In genomic region chr12:84215758-84216440, GRCm38 (mm10) we compare ENCODE assay signal across 11 mouse cellular contexts. TPM values are rescaled to one million over a fixed set of nuclear protein-coding genes. Genes with fewer than 3 reads are reported as not detected.
A peak's percentile ranks its signal among the peaks of the same experiment; 100 is the strongest.
DNase-seq lines count a peak whose midpoint lies in the region; ATAC-seq and TF ChIP-seq lines count a peak whose summit lies in the region.
"Had no signal": no experiment of that assay in that cellular context is flagged by ENCODE, and none has a peak within 500 bp of the region (broad histone marks: within the 10 kb centered on the region; RNA-seq: fewer than 3 reads in every experiment).

No protein-coding gene starts in this region.

- no peak for ATAC-seq in lung, embryonic 15.5 days (ENCODE audit: borderline replicate concordance, extremely low read depth, low FRiP score, low TSS enrichment)
- no peak for ATAC-seq in embryonic facial prominence, embryonic 15.5 days (ENCODE audit: insufficient number of reproducible peaks, low FRiP score, low TSS enrichment, low read depth)
- ATAC-seq in intestine, embryonic 16.5 days: no peak
- ATAC-seq in liver, postnatal 0 days: no peak
- ATAC-seq: hindbrain, embryonic 16.5 days had no signal

- no peaks in the 10 kb centered on the region for H3K27me3 ChIP-seq in lung, embryonic 15.5 days
- no peaks in the 10 kb centered on the region for H3K27me3 ChIP-seq in embryonic facial prominence, embryonic 15.5 days
- no peaks in the 10 kb centered on the region for H3K27me3 ChIP-seq in intestine, embryonic 16.5 days (replicated peaks; ENCODE audit: control insufficient read depth, insufficient read depth, low read length)
- no peaks in the 10 kb centered on the region for H3K27me3 ChIP-seq in liver, postnatal 0 days (ENCODE audit: insufficient read depth, low read length)

- TF ChIP-seq CTCF in liver, postnatal 0 days (IDR thresholded peaks at IDR 0.05; ENCODE audit: low read depth): no peak

- peak overlapping the region; percentile 80; the same call in 1 of the 2 replicates for H3K4me2 ChIP-seq in lung, embryonic 15.5 days
- H3K4me2 ChIP-seq in embryonic facial prominence, embryonic 15.5 days (replicated peaks): no peak overlapping the region
- 0 out of 2 replicates have a peak overlapping the region, but pooled peaks have one; percentile 10 for H3K4me2 ChIP-seq in intestine, embryonic 16.5 days (ENCODE audit: low read depth, low read length)
- H3K4me2 ChIP-seq in liver, postnatal 0 days (ENCODE audit: low read depth, low read length): no peak overlapping the region; the same call in 1 of the 2 replicates

- no peaks in the 10 kb centered on the region for H3K9me3 ChIP-seq in lung, embryonic 15.5 days
- H3K9me3 ChIP-seq in embryonic facial prominence, embryonic 15.5 days (replicated peaks): no peaks in the 10 kb centered on the region
- no peaks in the 10 kb centered on the region for H3K9me3 ChIP-seq in intestine, embryonic 16.5 days (ENCODE audit: control insufficient read depth, low read length)
- no peaks in the 10 kb centered on the region for H3K9me3 ChIP-seq in liver, postnatal 0 days (ENCODE audit: low read length)

- DNase-seq in lung, adult 18-20 months: no peak
- no peak for DNase-seq in liver, postnatal 0 days
- no peak for DNase-seq in urinary bladder, postnatal 10 days (ENCODE audit: low spot score)
- no peak for DNase-seq in ovary, adult 18-20 months (ENCODE audit: low spot score)
- DNase-seq: cerebellum, adult 11 months; spleen, adult 18-20 months; thymus, postnatal 25 days had no signal

- 46% methylated on average over 11 of the region's 11 CpGs for WGBS in lung, embryonic 15.5 days
- 55% methylated on average over 10 of the region's 11 CpGs for WGBS in embryonic facial prominence, embryonic 15.5 days
- 44% methylated on average over 11 of the region's 11 CpGs for WGBS in intestine, embryonic 16.5 days
- 69% methylated on average over 11 of the region's 11 CpGs for WGBS in liver, postnatal 0 days (ENCODE audit: insufficient replicate concordance)

- no peak overlapping the region for H3K9ac ChIP-seq in lung, embryonic 15.5 days
- no peak overlapping the region for H3K9ac ChIP-seq in embryonic facial prominence, embryonic 15.5 days
- no peak overlapping the region for H3K9ac ChIP-seq in intestine, embryonic 16.5 days (ENCODE audit: low read depth, low read length)
- no peak overlapping the region for H3K9ac ChIP-seq in liver, postnatal 0 days (replicated peaks)

- peaks cover 61% of the 10 kb centered on the region for H3K4me1 ChIP-seq in lung, embryonic 15.5 days
- peaks cover 54% of the 10 kb centered on the region for H3K4me1 ChIP-seq in embryonic facial prominence, embryonic 15.5 days
- peaks cover 49% of the 10 kb centered on the region for H3K4me1 ChIP-seq in intestine, embryonic 16.5 days (ENCODE audit: control insufficient read depth, insufficient read depth, low read length)
- peaks cover 54% of the 10 kb centered on the region for H3K4me1 ChIP-seq in liver, postnatal 0 days (ENCODE audit: insufficient read depth)

- H3K4me3 ChIP-seq in lung, embryonic 15.5 days: no peak overlapping the region
- H3K4me3 ChIP-seq in embryonic facial prominence, embryonic 15.5 days (replicated peaks): no peak overlapping the region
- H3K4me3 ChIP-seq in intestine, embryonic 16.5 days (ENCODE audit: low read length): no peak overlapping the region
- no peak overlapping the region for H3K4me3 ChIP-seq in liver, postnatal 0 days (ENCODE audit: low read depth, low read length)

- H3K27ac ChIP-seq in lung, embryonic 15.5 days: peak overlapping the region; percentile 70
- H3K27ac ChIP-seq in embryonic facial prominence, embryonic 15.5 days (replicated peaks): peak overlapping the region; percentile 74
- 0 out of 2 replicates have a peak overlapping the region, but pooled peaks have one; percentile 43 for H3K27ac ChIP-seq in intestine, embryonic 16.5 days (ENCODE audit: low read length)
- H3K27ac ChIP-seq in liver, postnatal 0 days (ENCODE audit: low read depth): 0 out of 2 replicates have a peak overlapping the region, but pooled peaks have one; percentile 16

- H3K36me3 ChIP-seq in lung, embryonic 15.5 days: no peaks in the 10 kb centered on the region
- H3K36me3 ChIP-seq in embryonic facial prominence, embryonic 15.5 days: no peaks in the 10 kb centered on the region
- no peaks in the 10 kb centered on the region for H3K36me3 ChIP-seq in intestine, embryonic 16.5 days (ENCODE audit: control insufficient read depth, insufficient read depth, low read length)
- peaks cover 21% of the 10 kb centered on the region for H3K36me3 ChIP-seq in liver, postnatal 0 days (replicated peaks; ENCODE audit: insufficient read depth, low read length)

- TF ChIP-seq EP300 in liver, postnatal 0 days (IDR thresholded peaks at IDR 0.05; ENCODE audit: low read depth): no peak

RNA-seq across cellular contexts. Expression of gene Elmsan1, which starts 2.8 kb away (rescaled TPM):
- 11.7 and 12.5 TPM in 2 replicates for polyA plus RNA-seq in lung, embryonic 15.5 days (2015; fragmentation: Nextera tagmentation; extraction: Ambion mirVana)
- 15.4 and 15.9 TPM in 2 replicates for polyA plus RNA-seq in embryonic facial prominence, embryonic 15.5 days (2015; fragmentation: Nextera tagmentation; extraction: Ambion mirVana)
- 6.3 and 6.7 TPM in 2 replicates for polyA plus RNA-seq in intestine, embryonic 16.5 days (2015; fragmentation: Nextera tagmentation; extraction: Ambion mirVana)
- 2.6 and 2.8 TPM in 2 replicates for polyA plus RNA-seq in liver, postnatal 0 days (2015; fragmentation: Nextera tagmentation; extraction: Ambion mirVana)

Comparison
In these comparisons a context has a peak if more than half of its experiments do, and no peak if none do; other contexts are left out.
1. H3K27ac ChIP-seq: peak in every context shown above with its lines; median percentile 74 in embryonic facial prominence, embryonic 15.5 days; 70 in lung, embryonic 15.5 days; 43 in intestine, embryonic 16.5 days; 16 in liver, postnatal 0 days.
2. H3K4me2 ChIP-seq: peak in lung, embryonic 15.5 days (single experiment) and intestine, embryonic 16.5 days (single experiment); none in embryonic facial prominence, embryonic 15.5 days (single experiment) and liver, postnatal 0 days (single experiment).